Mouse (Mus musculus): ENCODE data around the gene Itga10.
"Not testable (repeated sequence)": the region's sequence is repeated elsewhere in the genome, so short reads cannot be mapped to it uniquely, and the experiment has no call there.

Itga10 gene

DNA sequence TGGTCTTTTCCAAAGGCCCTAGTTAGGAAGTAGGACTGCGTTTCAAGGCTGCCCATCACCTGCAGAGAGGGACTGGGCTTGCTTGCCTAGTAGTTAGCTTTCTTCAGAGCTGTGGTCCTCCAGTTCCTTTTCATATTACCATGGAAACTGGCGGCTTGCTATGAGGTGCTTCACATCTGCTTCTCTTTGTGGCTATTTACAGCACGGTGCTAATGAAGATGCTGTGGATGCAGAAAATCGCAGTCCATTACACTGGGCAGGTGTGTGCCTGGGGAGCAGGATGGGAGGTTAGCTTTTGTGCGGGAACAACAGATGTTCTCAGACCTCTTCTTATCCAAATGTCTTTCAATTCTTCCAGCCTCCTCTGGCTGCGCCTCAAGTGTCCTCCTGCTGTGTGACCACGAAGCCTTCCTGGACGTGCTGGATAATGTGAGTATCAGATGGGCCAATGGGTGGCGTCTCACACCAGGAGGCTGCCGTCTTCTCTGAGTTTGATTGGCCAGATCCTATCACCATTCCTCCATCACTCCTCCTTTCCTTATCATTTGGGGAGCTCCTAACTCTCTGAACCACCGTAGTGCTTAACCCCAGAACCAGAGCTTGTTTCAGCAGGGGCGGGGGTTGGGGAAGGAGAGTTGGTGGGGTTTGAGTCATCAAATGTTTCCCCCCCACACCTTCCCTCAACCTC, 35.0 kb downstream of the Itga10 start:
- no peak for DNase-seq

- no peak for DNase-seq
These were observed 38.1 kb downstream of the Itga10 start for GRCm38 (mm10) chr3:96683496-96683895.

DNA sequence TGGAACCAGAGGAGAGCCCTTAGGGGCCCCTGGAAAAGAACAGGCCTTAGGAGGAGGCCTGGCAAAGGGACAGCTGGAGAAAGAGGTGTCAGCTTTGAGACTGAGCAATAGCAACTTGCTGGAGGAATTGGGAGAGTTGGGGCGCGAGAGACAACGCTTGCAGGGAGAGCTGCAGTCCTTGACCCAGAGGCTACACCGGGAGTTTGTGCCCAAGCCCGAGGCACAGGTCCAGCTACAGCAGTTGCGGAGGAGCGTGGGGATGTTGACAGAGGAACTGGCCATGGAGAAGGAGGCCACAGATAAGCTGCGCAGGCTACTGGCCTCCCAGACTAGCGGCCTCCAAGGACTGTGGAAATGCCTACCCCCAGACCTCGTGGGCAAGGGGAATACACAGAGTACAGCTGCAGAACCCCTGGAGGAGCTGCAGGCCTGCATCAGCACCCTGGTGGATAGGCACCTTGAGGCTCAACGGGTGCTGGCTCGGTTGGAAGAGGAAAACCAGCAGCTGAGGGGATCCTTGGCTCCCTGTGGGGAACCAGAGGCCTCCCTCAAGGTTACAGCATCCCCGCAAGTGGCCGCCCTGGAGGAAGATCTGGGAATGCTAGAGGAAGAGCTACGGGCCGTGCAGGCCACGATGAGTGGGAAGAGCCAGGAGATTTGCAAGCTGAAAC, 38.9 kb downstream of the Itga10 start:
- no peak for DNase-seq

DNA sequence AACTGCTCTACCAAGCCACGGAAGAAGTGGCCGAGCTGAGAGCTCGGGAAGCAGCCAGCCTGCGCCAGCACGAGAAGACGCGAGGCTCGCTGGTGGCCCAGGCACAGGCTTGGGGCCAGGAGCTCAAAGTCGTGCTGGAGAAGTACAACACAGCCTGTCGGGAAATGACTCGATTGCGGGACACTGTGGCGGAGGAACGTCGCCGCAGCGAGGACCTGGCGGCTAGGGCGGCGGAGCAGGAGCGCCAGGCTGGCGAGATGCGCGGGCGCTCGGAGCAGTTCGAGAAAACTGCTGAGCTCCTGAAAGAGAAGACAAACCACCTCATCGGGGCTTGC, 39.4 kb downstream of the Itga10 start:
- no peak for DNase-seq

GRCm38 (mm10) chr3:96686057-96686456, 40.7 kb downstream of the Itga10 start:
- DNase-seq, result not testable (repeated sequence)

GRCm38 (mm10) chr3:96688854-96689253, 43.5 kb downstream of the Itga10 start:
- no peak for DNase-seq

DNA sequence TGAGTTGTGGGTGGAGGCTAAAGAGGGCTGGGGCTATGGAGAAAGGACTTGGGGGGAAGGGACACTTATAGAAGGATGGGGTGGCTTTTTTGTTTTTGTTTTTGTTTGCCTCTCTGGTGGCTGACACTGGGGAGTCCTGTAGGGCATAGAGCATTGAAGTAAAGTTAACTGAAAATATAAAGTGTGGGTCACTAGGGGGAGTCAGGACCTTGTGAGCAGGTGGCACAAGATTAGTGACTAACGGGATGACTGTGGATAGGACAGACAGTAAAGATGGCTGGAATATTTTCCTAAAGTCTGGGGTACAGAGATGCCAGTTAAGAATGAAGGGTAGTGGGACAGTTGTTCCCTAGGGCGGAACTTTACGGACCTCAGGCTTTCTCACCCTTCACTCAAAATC, 44.9 kb downstream of the Itga10 start:
- DNase-seq, result no peak

DNA sequence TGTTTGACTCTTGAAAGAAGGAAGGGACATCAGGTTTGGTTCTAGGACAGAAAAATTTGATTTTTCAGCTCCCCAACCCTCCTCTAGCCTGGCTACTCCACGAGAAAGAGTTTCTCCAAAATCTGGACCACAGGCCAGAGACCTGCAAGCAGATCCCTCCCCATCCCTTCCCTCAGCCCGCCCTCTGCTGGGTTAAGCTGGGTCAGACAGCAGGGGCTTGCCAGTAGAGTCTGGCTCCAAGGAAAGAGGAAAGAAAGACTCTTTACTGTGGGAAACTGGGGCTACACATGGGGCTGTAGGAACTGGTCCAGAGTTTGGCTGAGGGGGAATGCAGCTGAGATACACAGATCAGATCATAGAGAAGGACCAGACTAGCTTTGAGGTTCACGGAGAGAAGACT, 47.1 kb downstream of the Itga10 start:
- DNase-seq, result no peak

- DNase-seq, result no peak
These were observed 48.2 kb downstream of the Itga10 start for GRCm38 (mm10) chr3:96693579-96693978.

- peak; percentile 41 to 49 for DNase-seq
These were observed 50.9 kb downstream of the Itga10 start, which contains the start of gene Pias3 for GRCm38 (mm10) chr3:96696198-96696765. Pias3 (plus strand) TSS chr3:96696384.

GRCm38 (mm10) chr3:96696766-96697732, 51.7 kb downstream of the Itga10 start:
- peak; percentile 78 to 85 for DNase-seq

- peak in 1 of 2 experiments; percentile 20 for DNase-seq
These were observed 53.8 kb downstream of the Itga10 start for GRCm38 (mm10) chr3:96698993-96699690.

DNA sequence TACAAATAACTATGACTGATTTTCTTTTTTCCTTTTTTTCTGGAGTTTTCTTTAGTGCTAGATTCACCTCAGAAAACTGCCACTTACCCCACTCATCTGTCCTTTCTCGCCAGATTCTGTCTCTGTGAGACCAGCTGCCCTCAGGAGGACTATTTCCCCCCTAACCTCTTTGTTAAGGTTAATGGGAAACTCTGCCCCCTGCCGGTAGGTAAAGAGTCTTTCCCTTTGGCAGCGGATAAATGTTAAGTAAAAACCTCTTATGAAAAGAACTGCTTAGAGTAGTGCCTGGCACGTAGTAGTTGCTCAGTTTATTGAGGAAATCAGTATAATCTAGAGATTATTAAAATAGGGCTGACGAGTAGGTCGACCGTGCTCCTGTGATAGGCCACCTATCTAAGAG, 55.0 kb downstream of the Itga10 start:
- DNase-seq, result peak; percentile 20 to 28

DNA sequence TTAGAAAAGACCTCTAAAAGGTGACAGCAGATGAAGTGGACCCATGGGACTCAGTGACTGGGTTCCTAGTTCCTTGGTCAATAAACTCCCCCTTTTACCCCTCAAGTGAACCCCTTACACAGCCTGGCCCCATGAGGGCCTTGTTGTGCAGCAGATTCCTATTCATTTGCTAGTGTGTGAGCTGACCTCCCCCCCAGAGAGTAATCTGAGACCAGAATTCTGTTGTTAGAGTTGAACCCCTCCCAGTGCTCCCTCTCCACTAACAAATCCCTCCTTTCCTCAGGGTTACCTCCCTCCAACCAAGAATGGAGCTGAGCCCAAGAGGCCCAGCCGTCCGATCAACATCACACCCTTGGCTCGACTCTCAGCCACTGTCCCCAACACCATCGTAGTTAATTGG, 55.6 kb downstream of the Itga10 start:
- no peak for DNase-seq

DNA sequence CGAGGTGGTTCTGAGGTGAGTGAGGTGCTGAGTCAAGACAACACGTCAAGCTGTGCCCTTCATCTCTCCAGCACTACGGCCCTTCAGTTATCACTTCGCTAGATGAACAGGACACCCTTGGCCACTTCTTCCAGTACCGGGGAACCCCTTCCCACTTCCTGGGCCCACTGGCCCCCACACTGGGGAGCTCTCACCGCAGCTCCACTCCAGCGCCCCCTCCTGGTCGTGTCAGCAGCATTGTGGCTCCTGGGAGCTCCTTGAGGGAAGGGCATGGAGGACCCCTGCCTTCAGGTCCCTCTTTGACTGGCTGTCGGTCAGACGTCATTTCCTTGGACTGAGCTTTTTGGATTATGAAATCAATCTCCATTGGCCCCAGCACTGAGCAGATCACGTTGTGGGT, 59.4 kb downstream of the Itga10 start:
- DNase-seq, result peak in 1 of 2 experiments; percentile 33

DNA sequence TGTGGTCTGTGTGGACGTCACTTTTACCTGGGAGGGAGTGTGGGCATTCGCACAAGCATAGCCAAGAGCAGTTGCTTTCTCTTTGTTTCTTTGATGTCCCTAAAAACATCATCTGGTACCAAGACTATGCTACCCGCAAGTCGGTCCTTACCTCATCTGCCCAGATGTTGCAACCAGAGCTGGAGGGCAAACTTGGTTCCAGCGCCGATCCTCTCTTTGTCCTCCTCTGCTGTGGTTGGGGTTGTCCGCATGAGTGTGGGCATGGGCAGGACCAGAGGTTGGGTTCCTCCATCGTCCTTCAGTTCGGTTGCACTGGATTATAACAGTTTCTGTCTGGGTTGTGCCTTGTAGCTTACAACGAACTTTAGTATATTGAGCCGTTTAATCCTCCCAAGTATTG, 60.8 kb downstream of the Itga10 start:
- no peak for DNase-seq

DNA sequence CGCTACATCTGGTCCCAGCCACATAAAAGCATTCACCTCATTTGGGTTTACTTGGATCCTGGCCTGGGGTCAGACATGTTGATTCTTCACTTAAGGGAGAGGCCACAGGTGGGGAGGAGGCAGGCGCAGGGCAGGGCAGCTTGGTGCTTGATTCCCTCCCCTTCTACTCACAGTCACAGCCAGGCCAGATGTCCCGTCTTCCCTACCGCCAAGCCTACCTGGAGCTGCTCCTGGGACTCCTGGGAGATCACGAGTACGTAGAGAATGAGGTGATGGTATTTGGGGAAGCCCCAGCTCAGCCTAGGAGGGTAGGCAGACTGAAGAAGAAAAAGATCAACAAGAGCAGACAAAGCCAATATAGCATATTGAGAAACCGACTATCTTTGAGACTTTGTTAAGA, 61.6 kb downstream of the Itga10 start:
- DNase-seq, result no peak

- DNase-seq, result peak; percentile 87 to 89
These were observed 62.7 kb downstream of the Itga10 start, which contains the start of gene Nudt17 for GRCm38 (mm10) chr3:96707903-96708683. Nudt17 (minus strand) TSS chr3:96708562.

GRCm38 (mm10) chr3:96708684-96709064, 63.3 kb downstream of the Itga10 start:
- DNase-seq, result no peak
